Mouse (Mus musculus): Measurements from ENCODE around the gene Unk.
A peak's percentile ranks its signal among the peaks of the same experiment; 100 is the strongest.

Unk gene

GRCm38 (mm10) chr11:116030088-116030897 lies at the start of gene Unk:
Gene Unk (plus strand): TSS chr11:116030322.
- DNase-seq (ENCODE audit: low spot score in 2 of 2), result peak; percentile 96 to 97

DNA sequence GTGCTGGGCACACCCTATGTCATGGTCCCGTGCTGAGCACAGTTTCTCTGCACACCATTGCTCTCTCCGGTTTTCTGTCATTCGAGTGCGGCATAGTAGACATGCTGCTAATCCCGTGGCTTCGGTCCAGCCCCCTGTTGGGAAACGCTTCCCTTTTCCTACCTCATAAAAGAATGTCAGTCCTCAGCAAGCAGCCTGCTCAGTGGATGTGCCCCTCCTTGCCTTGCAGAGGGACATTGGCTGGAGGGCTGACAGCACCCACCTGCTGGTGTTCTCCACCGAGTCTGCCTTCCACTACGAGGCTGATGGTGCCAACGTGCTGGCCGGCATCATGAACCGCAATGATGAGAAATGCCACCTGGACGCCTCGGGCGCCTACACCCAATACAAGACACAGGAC lies 47.6 kb upstream of the Unk start:
- DNase-seq (ENCODE audit: low spot score in 2 of 2), result no peak

DNA sequence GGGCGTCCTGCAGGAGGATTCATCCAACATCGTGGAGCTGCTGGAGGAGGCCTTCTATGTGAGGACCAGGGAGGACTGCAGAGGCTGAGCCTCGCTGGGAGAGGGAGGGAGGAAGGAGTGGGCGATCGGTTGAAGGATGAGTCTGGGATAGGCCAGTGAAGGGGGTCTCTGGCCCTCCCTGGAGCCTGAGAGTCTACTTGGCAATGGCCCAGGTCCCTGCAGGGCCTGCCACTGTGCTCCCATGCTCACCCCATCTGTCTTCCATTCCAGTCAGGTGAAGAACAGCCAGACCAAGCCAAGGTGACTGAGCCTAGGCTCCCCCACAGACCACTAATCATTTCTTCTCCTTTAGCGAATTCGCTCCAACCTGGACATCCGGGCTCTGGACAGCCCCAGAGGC lies 46.8 kb upstream of the Unk start:
- DNase-seq (ENCODE audit: low spot score in 2 of 2), result no peak

- DNase-seq (ENCODE audit: low spot score in 2 of 2), result no peak
Observed at GRCm38 (mm10) chr11:115989686-115990085, 40.4 kb upstream of the Unk start.

GRCm38 (mm10) chr11:115992098-115992497 lies 38.0 kb upstream of the Unk start:
- DNase-seq (ENCODE audit: low spot score in 2 of 2), result no peak

- DNase-seq (ENCODE audit: low spot score in 2 of 2), result no peak
Observed at GRCm38 (mm10) chr11:115995256-115995655, 34.9 kb upstream of the Unk start.

DNA sequence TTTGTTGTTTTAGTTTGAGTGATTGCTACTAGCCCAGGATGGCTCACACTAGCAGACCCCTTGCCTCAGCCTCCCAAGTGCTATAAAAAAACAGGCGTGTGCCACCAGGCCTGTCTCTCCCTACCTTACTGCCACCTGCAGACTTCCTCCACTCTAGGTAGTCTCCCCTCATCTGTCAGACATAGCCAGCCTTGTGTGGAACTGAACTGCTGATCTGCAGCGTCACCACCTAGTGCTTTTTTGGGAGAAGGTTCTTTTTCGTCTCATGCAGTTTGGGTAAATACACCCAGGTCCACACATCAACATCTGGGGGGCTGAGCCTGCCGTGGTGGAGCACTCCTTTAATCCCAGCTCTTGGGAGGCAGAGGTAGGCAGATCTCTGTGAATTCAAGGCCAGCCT lies 33.1 kb upstream of the Unk start:
- no peak for DNase-seq (ENCODE audit: low spot score in 2 of 2)

GRCm38 (mm10) chr11:115997662-115998061 lies 32.5 kb upstream of the Unk start:
- DNase-seq (ENCODE audit: low spot score in 2 of 2), result no peak

- DNase-seq (ENCODE audit: low spot score in 2 of 2), result no peak
Observed at GRCm38 (mm10) chr11:115999027-115999426, 31.1 kb upstream of the Unk start.

DNA sequence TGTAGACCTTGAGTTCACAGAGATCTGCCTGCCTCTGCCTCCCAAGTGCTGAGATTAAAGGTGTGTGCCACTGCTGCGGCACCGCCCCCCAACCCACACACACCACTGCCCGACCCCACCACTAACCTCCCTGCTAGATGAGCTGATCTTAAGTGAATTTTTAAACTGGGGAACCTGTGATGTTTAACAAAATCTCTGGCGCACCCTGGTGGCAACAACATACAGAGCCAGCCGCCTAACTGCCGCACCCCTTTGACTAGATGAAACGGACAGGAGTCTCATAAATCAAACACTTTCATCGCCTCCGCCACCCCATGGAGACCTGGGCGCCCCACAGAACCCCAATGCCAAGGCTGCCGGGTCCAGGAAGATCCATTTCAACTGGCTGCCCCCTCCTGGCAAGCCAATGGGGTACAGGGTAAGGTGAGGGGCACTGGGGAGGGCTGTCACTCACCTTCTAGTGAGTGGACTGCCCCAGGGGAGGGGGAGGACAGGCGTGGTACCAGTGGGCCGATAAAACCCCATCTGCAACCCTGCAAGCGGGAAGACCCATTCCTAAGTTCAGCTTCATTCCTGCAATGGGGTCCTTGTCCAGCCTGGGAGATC lies 30.5 kb upstream of the Unk start:
- DNase-seq (ENCODE audit: low spot score in 2 of 2), result peak in 1 of 2 experiments; percentile 67

DNA sequence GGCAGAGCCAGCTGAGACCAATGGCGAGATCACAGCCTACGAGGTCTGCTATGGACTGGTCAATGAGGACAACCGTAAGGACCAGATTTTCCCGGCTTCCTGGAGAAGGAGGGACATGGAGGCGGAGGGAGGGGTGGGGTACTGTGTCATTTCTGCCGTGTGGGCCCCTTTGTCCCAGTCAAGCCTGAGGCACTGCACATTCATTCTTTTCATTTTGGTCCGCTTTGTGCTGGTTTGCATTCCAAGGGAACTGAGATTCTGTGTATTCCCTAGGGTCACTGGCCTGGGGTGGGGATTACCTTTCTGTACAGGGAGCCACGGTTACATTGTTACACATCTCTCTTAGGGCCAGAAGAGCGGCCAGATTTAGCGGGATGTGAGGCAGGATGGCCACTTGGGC lies 29.5 kb upstream of the Unk start:
- no peak for DNase-seq (ENCODE audit: low spot score in 2 of 2)

DNA sequence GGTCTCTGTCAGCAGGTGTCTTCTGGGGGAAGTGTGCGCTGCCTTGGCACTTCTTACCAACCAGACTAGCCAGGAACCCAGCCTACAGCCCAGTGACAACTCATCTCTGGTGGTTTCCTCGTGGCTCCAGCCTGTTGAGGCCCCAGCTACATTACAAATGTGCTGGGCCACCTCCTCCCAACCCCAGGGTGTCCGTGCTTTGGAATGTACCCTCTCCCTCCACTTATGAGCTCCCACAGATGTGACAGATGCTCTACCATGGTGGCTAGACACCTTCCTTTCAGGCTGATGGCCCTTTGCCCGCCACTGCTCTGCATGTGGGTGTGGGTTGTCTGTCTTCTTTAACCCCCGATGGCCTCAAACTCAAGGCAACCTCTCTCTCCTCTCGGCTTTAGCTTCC lies 28.4 kb upstream of the Unk start:
- DNase-seq (ENCODE audit: low spot score in 2 of 2), result no peak

- DNase-seq (ENCODE audit: low spot score in 2 of 2), result no peak
Observed at GRCm38 (mm10) chr11:116002894-116003293, 27.2 kb upstream of the Unk start.

GRCm38 (mm10) chr11:116004186-116004823 lies 25.8 kb upstream of the Unk start:
- no peak for DNase-seq (ENCODE audit: low spot score in 2 of 2)

- DNase-seq (ENCODE audit: low spot score in 2 of 2), result peak in 1 of 2 experiments; percentile 66
Observed at GRCm38 (mm10) chr11:116004840-116005700, 25.1 kb upstream of the Unk start.

DNA sequence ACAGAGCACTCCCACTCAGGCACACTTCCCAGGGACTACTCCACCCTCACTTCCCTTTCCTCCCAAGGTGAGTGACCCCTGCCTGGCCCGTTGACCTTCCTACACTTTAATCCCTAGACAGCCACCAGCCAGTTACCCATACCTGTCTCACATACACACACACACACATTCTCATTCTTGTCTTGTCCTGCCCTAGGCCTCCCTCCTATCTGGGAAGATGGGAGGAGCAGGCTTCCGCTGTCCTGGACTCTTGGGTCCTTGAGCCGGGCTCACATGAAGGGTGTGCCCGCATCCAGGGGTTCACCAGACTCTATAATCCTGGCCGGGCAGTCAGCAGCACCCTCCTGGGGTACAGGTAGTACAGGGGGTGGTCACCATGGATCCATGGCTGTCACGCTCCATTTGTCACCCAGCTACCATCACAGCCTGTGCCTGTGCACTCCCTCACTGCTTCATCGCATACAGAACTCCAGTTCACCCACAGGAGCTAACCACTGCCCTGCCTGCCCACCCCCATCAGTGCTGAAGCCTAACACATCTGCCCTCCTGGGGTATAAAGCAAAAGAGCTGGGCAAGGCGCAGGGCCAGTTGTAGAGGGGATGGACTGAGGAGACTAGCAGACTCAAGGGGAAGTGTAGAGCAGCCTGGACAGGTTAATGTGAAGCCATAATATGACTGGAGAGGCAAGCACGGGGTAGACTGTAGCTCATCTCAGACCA lies 24.3 kb upstream of the Unk start:
- no peak for DNase-seq (ENCODE audit: low spot score in 2 of 2)

- no peak for DNase-seq (ENCODE audit: low spot score in 2 of 2)
Observed at GRCm38 (mm10) chr11:116007095-116007850, 22.8 kb upstream of the Unk start.

- DNase-seq (ENCODE audit: low spot score in 2 of 2), result no peak
Observed at GRCm38 (mm10) chr11:116008411-116008810, 21.7 kb upstream of the Unk start.

DNA sequence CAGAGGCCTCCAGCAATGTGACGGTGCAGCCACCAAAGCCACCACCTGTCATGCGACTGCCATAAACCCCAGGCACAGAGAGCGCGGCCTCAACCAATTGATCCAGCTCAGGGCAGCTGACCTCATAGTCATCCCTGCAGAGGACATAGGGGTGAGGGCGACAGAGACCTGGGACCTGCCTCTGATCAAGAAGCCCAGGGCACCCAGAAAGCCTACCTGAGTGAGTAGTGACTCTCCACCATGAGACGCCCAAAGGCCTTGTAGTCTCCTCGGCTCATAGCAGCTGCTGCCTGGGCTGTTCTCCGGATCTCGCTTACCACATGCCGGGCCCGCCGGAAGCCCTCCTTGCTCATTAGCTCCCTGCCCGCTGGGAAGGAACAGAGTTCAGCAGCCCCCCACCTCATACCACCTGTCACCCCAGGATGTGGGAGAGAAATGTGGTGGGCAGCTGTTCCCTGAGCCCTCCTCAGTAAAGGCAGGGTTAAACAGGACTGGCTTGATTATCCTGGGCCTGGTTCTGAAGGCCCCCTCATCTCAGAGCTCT lies 21.2 kb upstream of the Unk start:
- DNase-seq (ENCODE audit: low spot score in 2 of 2), result no peak

DNA sequence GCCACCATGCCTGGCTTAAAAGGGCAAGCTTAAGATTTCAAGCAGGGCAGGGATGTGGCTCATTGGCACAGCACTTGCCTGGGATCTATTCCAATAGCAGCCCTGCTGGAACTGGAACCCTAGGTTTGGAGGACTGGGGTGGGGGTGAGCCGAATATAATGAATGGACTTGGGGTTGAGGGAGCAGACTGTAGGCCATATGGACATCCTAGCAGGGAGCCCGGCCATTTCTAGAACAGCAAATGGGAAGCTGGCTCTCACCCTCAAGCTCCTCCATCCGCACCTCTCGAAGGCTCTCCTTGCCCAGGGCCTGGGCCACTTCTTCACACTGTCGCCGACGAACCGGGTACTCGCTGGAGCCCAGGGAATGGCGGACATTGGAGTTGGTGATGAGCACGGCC lies 20.5 kb upstream of the Unk start:
- no peak for DNase-seq (ENCODE audit: low spot score in 2 of 2)
